Mouse (Mus musculus) skeletal muscle tissue, adult 2 months (tissue): ENCODE results near the gene Dock11.

Source experiments
- DNase-seq: peaks from one replicate; pipeline ENCODE4 v3.0.0-alpha.2; 2012; ENCODE audit warnings: low read depth, low spot score

The Dock11 gene

DNA sequence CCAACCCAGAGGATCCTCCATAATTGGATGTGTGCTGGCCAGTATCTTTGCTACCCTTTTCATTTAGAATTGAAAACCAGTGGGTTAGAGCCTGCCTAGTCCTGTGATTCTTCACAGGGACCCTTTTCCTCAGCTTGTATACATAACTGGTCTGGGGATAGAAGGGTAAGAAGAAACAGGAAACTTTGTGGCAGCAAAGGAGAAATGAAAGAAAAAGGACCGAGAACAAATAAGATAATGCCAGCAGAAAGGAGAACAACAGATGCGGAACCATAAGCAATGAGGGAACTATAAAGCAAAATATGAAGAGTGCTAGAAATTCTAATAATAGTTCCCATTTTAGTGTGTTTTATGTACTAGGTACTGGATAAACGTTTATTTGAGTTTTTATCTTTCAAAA is 212.7 kb downstream of the Dock11 start:
- DNase-seq, result no peak

GRCm38 (mm10) chrX:36108601-36109000 is 220.0 kb downstream of the Dock11 start:
- DNase-seq, result no peak

- DNase-seq, result peak; percentile 1
Observed at GRCm38 (mm10) chrX:36111622-36112421, 223.2 kb downstream of the Dock11 start, which contains the start of gene Il13ra1. Il13ra1 (plus strand) TSS chrX:36112110.

DNA sequence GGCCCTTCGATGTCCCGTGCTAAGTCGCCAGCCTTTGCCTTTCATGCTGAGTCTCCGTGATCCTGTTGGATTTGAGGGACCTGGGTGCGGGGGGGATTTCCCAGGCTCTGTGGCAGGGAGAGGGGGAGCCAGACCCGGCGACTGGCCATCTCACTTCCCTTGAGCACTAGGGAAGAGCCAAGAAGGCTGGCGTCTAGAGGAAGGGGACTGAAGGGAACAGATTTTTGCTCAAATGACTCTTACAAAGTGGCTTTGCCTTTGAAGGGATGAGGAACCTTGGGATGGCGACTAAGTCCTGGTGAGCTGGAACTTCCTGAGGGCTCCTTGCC is 223.8 kb downstream of the Dock11 start:
- DNase-seq, result peak; percentile 1

DNA sequence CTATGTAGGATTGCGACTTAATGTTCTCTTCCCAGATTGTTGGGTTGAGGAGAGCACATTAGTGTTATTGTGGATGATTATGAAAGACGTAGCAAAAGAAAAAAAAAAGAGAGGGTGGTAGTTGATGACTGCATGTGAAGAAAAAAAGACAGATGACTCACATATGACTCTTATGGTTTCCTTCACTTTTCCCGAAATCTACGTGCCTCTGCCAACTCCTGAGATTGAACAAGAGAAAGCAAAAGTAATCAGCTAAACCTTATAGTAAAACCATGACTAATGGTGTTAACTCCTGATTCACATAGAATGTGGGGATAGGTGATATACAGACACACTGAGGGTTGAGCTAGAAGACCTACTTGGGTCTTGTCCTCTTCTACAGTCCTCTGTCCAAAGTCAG is 226.5 kb downstream of the Dock11 start:
- DNase-seq, result no peak
